Mouse (Mus musculus): ENCODE results near the gene Ccdc92. TPM values are rescaled to one million over a fixed set of nuclear protein-coding genes. Genes with fewer than 3 reads are reported as not detected.

Gene Ccdc92
- polyA plus RNA-seq, 1 experiment from 2014 or later = 3.3 TPM

- Histone ChIP-seq H3K4me2 (replicated peaks; ENCODE audit: low read depth) (no peak overlapping the region), H3K36me3 (ENCODE audit: control insufficient read depth, insufficient read depth) (peaks cover 19% of the 10 kb centered on the region), H3K4me1 (replicated peaks; ENCODE audit: control insufficient read depth, insufficient read depth, low read length) (0 out of 2 replicates have a peak, but pooled peaks cover under 1% of the 10 kb centered on the region), H3K4me3 (ENCODE audit: low read depth, low read length) (no peak overlapping the region), H3K27ac (ENCODE audit: low read depth, low read length) (no peak overlapping the region), H3K9ac (ENCODE audit: low read depth, low read length) (no peak overlapping the region), H3K9me3 (ENCODE audit: control insufficient read depth) (no peaks in the 10 kb centered on the region), H3K27me3 (replicated peaks; ENCODE audit: control insufficient read depth, insufficient read depth, low read length) (no peaks in the 10 kb centered on the region)
- TF ChIP-seq CTCF (IDR thresholded peaks at IDR 0.05; ENCODE audit: low read depth) = no peak
- no peak for ATAC-seq
- WGBS = 83% methylated on average over 6 of the region's 6 CpGs
These were observed 17.6 kb upstream of the Ccdc92 start for GRCm38 (mm10) chr5:124879801-124880200.

GRCm38 (mm10) chr5:124879251-124879650, 17.0 kb upstream of the Ccdc92 start:
- Histone ChIP-seq H3K4me2 (replicated peaks; ENCODE audit: low read depth) (no peak overlapping the region), H3K27ac (ENCODE audit: low read depth, low read length) (no peak overlapping the region), H3K36me3 (ENCODE audit: control insufficient read depth, insufficient read depth) (peaks cover 14% of the 10 kb centered on the region), H3K9me3 (ENCODE audit: control insufficient read depth) (no peaks in the 10 kb centered on the region), H3K27me3 (replicated peaks; ENCODE audit: control insufficient read depth, insufficient read depth, low read length) (no peaks in the 10 kb centered on the region), H3K4me3 (ENCODE audit: low read depth, low read length) (no peak overlapping the region), H3K4me1 (replicated peaks; ENCODE audit: control insufficient read depth, insufficient read depth, low read length) (0 out of 2 replicates have a peak, but pooled peaks cover 3% of the 10 kb centered on the region), H3K9ac (ENCODE audit: low read depth, low read length) (no peak overlapping the region)
- 86% methylated on average over 4 of the region's 4 CpGs for WGBS
- no peak for TF ChIP-seq CTCF (IDR thresholded peaks at IDR 0.05; ENCODE audit: low read depth)
- no peak for ATAC-seq

- no peak for ATAC-seq
- 68% methylated on average over 6 of the region's 6 CpGs for WGBS
These were observed 11.8 kb upstream of the Ccdc92 start for GRCm38 (mm10) chr5:124873890-124874601.

GRCm38 (mm10) chr5:124873096-124873495, 10.9 kb upstream of the Ccdc92 start:
- no peak overlapping the region for H3K27ac ChIP-seq (ENCODE audit: low read depth, low read length)
- 83% methylated on average over 3 of the region's 3 CpGs for WGBS
- no peak overlapping the region for H3K4me2 ChIP-seq (replicated peaks; ENCODE audit: low read depth)
- no peak overlapping the region for H3K9ac ChIP-seq (ENCODE audit: low read depth, low read length)
- H3K36me3 ChIP-seq (ENCODE audit: control insufficient read depth, insufficient read depth) = peaks cover 5% of the 10 kb centered on the region; the same call in 1 of the 2 replicates
- ATAC-seq = no peak
- H3K4me3 ChIP-seq (ENCODE audit: low read depth, low read length) = no peak overlapping the region
- TF ChIP-seq CTCF (IDR thresholded peaks at IDR 0.05; ENCODE audit: low read depth) = no peak
- no peaks in the 10 kb centered on the region for H3K9me3 ChIP-seq (ENCODE audit: control insufficient read depth)
- H3K27me3 ChIP-seq (replicated peaks; ENCODE audit: control insufficient read depth, insufficient read depth, low read length) = no peaks in the 10 kb centered on the region
- H3K4me1 ChIP-seq (replicated peaks; ENCODE audit: control insufficient read depth, insufficient read depth, low read length) = 0 out of 2 replicates have a peak, but pooled peaks cover 3% of the 10 kb centered on the region

More at GRCm38 (mm10) chr5:124873890-124874601, 11.8 kb upstream of the Ccdc92 start:
- no peak overlapping the region for H3K27ac ChIP-seq (ENCODE audit: low read depth, low read length)
- no peak overlapping the region for H3K9ac ChIP-seq (ENCODE audit: low read depth, low read length)
- no peak for TF ChIP-seq CTCF (IDR thresholded peaks at IDR 0.05; ENCODE audit: low read depth)
- H3K4me3 ChIP-seq (ENCODE audit: low read depth, low read length) = no peak overlapping the region
- no peaks in the 10 kb centered on the region for H3K9me3 ChIP-seq (ENCODE audit: control insufficient read depth)
- no peak overlapping the region for H3K4me2 ChIP-seq (replicated peaks; ENCODE audit: low read depth)
- H3K27me3 ChIP-seq (replicated peaks; ENCODE audit: control insufficient read depth, insufficient read depth, low read length) = no peaks in the 10 kb centered on the region
- 0 out of 2 replicates have a peak, but pooled peaks cover 3% of the 10 kb centered on the region for H3K4me1 ChIP-seq (replicated peaks; ENCODE audit: control insufficient read depth, insufficient read depth, low read length)
- peaks cover 6% of the 10 kb centered on the region; the same call in 1 of the 2 replicates for H3K36me3 ChIP-seq (ENCODE audit: control insufficient read depth, insufficient read depth)

GRCm38 (mm10) chr5:124872033-124872432, 9.8 kb upstream of the Ccdc92 start:
- Histone ChIP-seq H3K27ac (ENCODE audit: low read depth, low read length) (no peak overlapping the region), H3K4me3 (ENCODE audit: low read depth, low read length) (no peak overlapping the region), H3K4me1 (replicated peaks; ENCODE audit: control insufficient read depth, insufficient read depth, low read length) (0 out of 2 replicates have a peak, but pooled peaks cover 3% of the 10 kb centered on the region), H3K4me2 (replicated peaks; ENCODE audit: low read depth) (no peak overlapping the region), H3K9me3 (ENCODE audit: control insufficient read depth) (no peaks in the 10 kb centered on the region), H3K27me3 (replicated peaks; ENCODE audit: control insufficient read depth, insufficient read depth, low read length) (no peaks in the 10 kb centered on the region), H3K36me3 (ENCODE audit: control insufficient read depth, insufficient read depth) (no peaks in the 10 kb centered on the region), H3K9ac (ENCODE audit: low read depth, low read length) (no peak overlapping the region)
- ATAC-seq = no peak
- whole genome bisulfite sequencing = 50% methylated on average over 2 of the region's 2 CpGs
- TF ChIP-seq CTCF (IDR thresholded peaks at IDR 0.05; ENCODE audit: low read depth) = no peak

- 36% methylated on average over 4 of the region's 4 CpGs for WGBS
- Histone ChIP-seq H3K9me3 (ENCODE audit: control insufficient read depth) (no peaks in the 10 kb centered on the region), H3K36me3 (ENCODE audit: control insufficient read depth, insufficient read depth) (no peaks in the 10 kb centered on the region), H3K4me3 (ENCODE audit: low read depth, low read length) (no peak overlapping the region), H3K27ac (ENCODE audit: low read depth, low read length) (no peak overlapping the region), H3K27me3 (replicated peaks; ENCODE audit: control insufficient read depth, insufficient read depth, low read length) (no peaks in the 10 kb centered on the region), H3K9ac (ENCODE audit: low read depth, low read length) (no peak overlapping the region; the same call in 1 of the 2 replicates), H3K4me2 (replicated peaks; ENCODE audit: low read depth) (no peak overlapping the region), H3K4me1 (replicated peaks; ENCODE audit: control insufficient read depth, insufficient read depth, low read length) (no peaks in the 10 kb centered on the region)
- peak; percentile 83 for TF ChIP-seq CTCF (IDR thresholded peaks at IDR 0.05; ENCODE audit: low read depth)
- no peak for ATAC-seq
These were observed 6.8 kb upstream of the Ccdc92 start for GRCm38 (mm10) chr5:124868981-124869380.

All from intestine, postnatal 0 days (tissue).